Mouse (Mus musculus): ENCODE measurements at regions not wholly inside any gene's neighbourhood (a gene's known extent, or its start where the extent isn't known, plus 50 kb on each side); places are given as distances from the start of the nearest gene placed in this dataset.

DNA sequence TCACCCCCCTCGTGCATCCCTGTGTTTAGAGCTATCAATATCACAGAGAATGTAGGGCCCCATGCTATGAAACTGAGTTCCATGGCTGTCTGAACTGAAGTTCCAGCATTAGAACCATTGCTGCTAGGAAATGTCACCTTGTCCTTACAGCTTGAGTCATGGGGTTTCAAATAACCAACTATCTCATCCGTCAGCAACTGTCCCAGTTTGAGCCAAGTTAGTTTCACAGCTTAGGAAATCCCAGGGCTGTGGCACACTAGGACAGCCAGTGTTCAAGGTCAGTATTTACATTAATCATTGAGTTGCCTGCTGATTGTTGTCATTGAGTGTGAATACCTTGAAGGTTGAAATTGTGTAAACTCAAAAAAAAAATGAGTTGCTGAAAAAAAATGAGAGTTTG, 390.6 kb upstream of the Htr2a start:
- TF ChIP-seq EP300 (IDR thresholded peaks at IDR 0.05; ENCODE audit: low read depth) (no peak), CTCF (IDR thresholded peaks at IDR 0.05; ENCODE audit: low read depth) (no peak)
